Mouse (Mus musculus) liver, embryonic 12.5 days (tissue): ENCODE measurements around the gene Lbx2. TPM values are rescaled to one million over a fixed set of nuclear protein-coding genes. Genes with fewer than 3 reads are reported as not detected.
A peak's percentile ranks its signal among the peaks of the same experiment; 100 is the strongest.

Experiments used
- ATAC-seq: fragments of 200-750 bp; cut with Nextera tagmentation; 2 replicates; pipeline ENCODE4 v1.8.0; 2017; ENCODE audit warnings: moderate number of reproducible peaks, mild to moderate bottlenecking, moderate library complexity
- H3K27ac ChIP-seq: fragments of 300-500 bp; sonication (generic); 2 replicates; pipeline ENCODE4 v1.5.1; 2016; ENCODE audit warnings: mild to moderate bottlenecking
- H3K27me3 ChIP-seq: fragments of 300-500 bp; sonication (generic); replicated peaks from 2 replicates; pipeline ENCODE4 v1.6.1; 2016; ENCODE audit warnings: mild to moderate bottlenecking, moderate library complexity
- H3K36me3 ChIP-seq: fragments of 300-500 bp; sonication (generic); 2 replicates; pipeline ENCODE4 v1.6.1; 2016; ENCODE audit warnings: mild to moderate bottlenecking, moderate library complexity
- H3K4me1 ChIP-seq: fragments of 300-500 bp; sonication (generic); 2 replicates; pipeline ENCODE4 v1.6.1; 2016
- H3K4me2 ChIP-seq: fragments of 300-500 bp; sonication (generic); 2 replicates; pipeline ENCODE4 v1.6.1; 2016; ENCODE audit warnings: mild to moderate bottlenecking, moderate library complexity
- H3K4me3 ChIP-seq: fragments of 300-500 bp; sonication (generic); 2 replicates; pipeline ENCODE4 v1.5.1; 2016; ENCODE audit warnings: mild to moderate bottlenecking, moderate library complexity
- H3K9ac ChIP-seq: fragments of 300-500 bp; sonication (generic); 2 replicates; pipeline ENCODE4 v1.6.1; 2016; ENCODE audit warnings: mild to moderate bottlenecking, moderate library complexity
- H3K9me3 ChIP-seq: fragments of 300-500 bp; sonication (generic); replicated peaks from 2 replicates; pipeline ENCODE4 v1.6.1; 2016; ENCODE audit warnings: mild to moderate bottlenecking, moderate library complexity
- WGBS: fragments of 180-500 bp; shearing (Covaris S2); methylation state at CpG from one replicate; pipeline ENCODE4 v1.1.7; 2016; ENCODE audit not compliant: insufficient replicate concordance; 5-methylcytosine and 5-hydroxymethylcytosine counted together
- polyA plus RNA-seq: library from polyadenylated mRNA; unstranded; fragments of >200 nt; fragmentation: Nextera tagmentation; extraction: Ambion mirVana; gene quantifications from 2 replicates; pipeline ENCODE4 v1.2.1, GENCODE M21; 2016

Lbx2 gene
- polyA plus RNA-seq, 1 experiment from 2014 or later = 0.25 TPM

- peak within 1 kb of the TSS; percentile 89 for H3K4me2 ChIP-seq
- peak; percentile 13 for ATAC-seq
- H3K27ac ChIP-seq = peak within 1 kb of the TSS; percentile 94
- H3K27me3 ChIP-seq = 0 out of 2 replicates have a peak, but pooled peaks cover 7% of the 10 kb centered on the region
- H3K4me1 ChIP-seq = peaks cover 54% of the 10 kb centered on the region
- H3K9ac ChIP-seq = peak within 1 kb of the TSS; percentile 96
- H3K4me3 ChIP-seq = peak within 1 kb of the TSS; percentile 89
- H3K9me3 ChIP-seq = no peaks in the 10 kb centered on the region
- peaks cover 55% of the 10 kb centered on the region for H3K36me3 ChIP-seq
- 2% methylated on average over 50 of the region's 50 CpGs for WGBS
Observed at GRCm38 (mm10) chr6:83054871-83055431, 31.2 kb upstream of the Lbx2 start, which contains the start of gene Htra2. TSS of gene Htra2 (minus strand) at chr6:83055273.

- Histone ChIP-seq H3K27ac (peak within 1 kb of the TSS; percentile 49), H3K4me3 (peak within 1 kb of the TSS; percentile 89), H3K27me3 (peaks cover 35% of the 10 kb centered on the region), H3K9ac (peak within 1 kb of the TSS; percentile 14; the same call in 1 of the 2 replicates), H3K4me1 (peaks cover 35% of the 10 kb centered on the region), H3K4me2 (peak within 1 kb of the TSS; percentile 89), H3K9me3 (no peaks in the 10 kb centered on the region), H3K36me3 (peaks cover 28% of the 10 kb centered on the region)
- ATAC-seq = no peak
- 75% methylated on average over 3 of the region's 3 CpGs for WGBS
Observed at GRCm38 (mm10) chr6:83057790-83058189, 28.4 kb upstream of the Lbx2 start, which contains the start of gene Dqx1. TSS of gene Dqx1 (plus strand) at chr6:83057844.

GRCm38 (mm10) chr6:83058725-83059124, 27.4 kb upstream of the Lbx2 start:
- Histone ChIP-seq H3K27ac (no peak overlapping the region), H3K4me2 (peak overlapping the region; percentile 41), H3K9me3 (no peaks in the 10 kb centered on the region), H3K9ac (peak overlapping the region; percentile 14; the same call in 1 of the 2 replicates), H3K4me3 (no peak overlapping the region), H3K4me1 (peaks cover 29% of the 10 kb centered on the region), H3K27me3 (peaks cover 44% of the 10 kb centered on the region), H3K36me3 (peaks cover 28% of the 10 kb centered on the region)
- WGBS = 77% methylated on average over 2 of the region's 2 CpGs
- ATAC-seq = no peak

GRCm38 (mm10) chr6:83065995-83066394, 20.2 kb upstream of the Lbx2 start:
- Histone ChIP-seq H3K4me3 (no peak overlapping the region), H3K27ac (no peak overlapping the region), H3K9ac (no peak overlapping the region), H3K4me2 (no peak overlapping the region), H3K4me1 (peaks cover 27% of the 10 kb centered on the region), H3K36me3 (no peaks in the 10 kb centered on the region), H3K9me3 (no peaks in the 10 kb centered on the region), H3K27me3 (peaks cover 100% of the 10 kb centered on the region)
- no peak for ATAC-seq
- 39% methylated on average over 8 of the region's 8 CpGs for WGBS

- peaks cover 32% of the 10 kb centered on the region for H3K4me1 ChIP-seq
- no peak overlapping the region for H3K4me2 ChIP-seq
- peaks cover 100% of the 10 kb centered on the region for H3K27me3 ChIP-seq
- H3K9ac ChIP-seq = no peak overlapping the region
- no peaks in the 10 kb centered on the region for H3K36me3 ChIP-seq
- 27% methylated on average over 6 of the region's 6 CpGs for WGBS
- H3K4me3 ChIP-seq = no peak overlapping the region
- no peaks in the 10 kb centered on the region for H3K9me3 ChIP-seq
- no peak overlapping the region for H3K27ac ChIP-seq
- no peak for ATAC-seq
Observed at GRCm38 (mm10) chr6:83066441-83066840, 19.7 kb upstream of the Lbx2 start.

- no peak overlapping the region for H3K27ac ChIP-seq
- WGBS = 11% methylated on average over 8 of the region's 8 CpGs
- H3K4me2 ChIP-seq = peak overlapping the region; percentile 53
- H3K36me3 ChIP-seq = no peaks in the 10 kb centered on the region
- H3K9ac ChIP-seq = no peak overlapping the region
- peak overlapping the region; percentile 32; the same call in 1 of the 2 replicates for H3K4me3 ChIP-seq
- H3K4me1 ChIP-seq = peaks cover 33% of the 10 kb centered on the region
- no peaks in the 10 kb centered on the region for H3K9me3 ChIP-seq
- H3K27me3 ChIP-seq = peaks cover 100% of the 10 kb centered on the region
- no peak for ATAC-seq
Observed at GRCm38 (mm10) chr6:83068221-83068620, 17.9 kb upstream of the Lbx2 start.

- no peak overlapping the region for H3K27ac ChIP-seq
- no peak overlapping the region; the same call in 1 of the 2 replicates for H3K9ac ChIP-seq
- H3K4me2 ChIP-seq = peak overlapping the region; percentile 53
- peaks cover 33% of the 10 kb centered on the region for H3K4me1 ChIP-seq
- ATAC-seq = no peak
- 2% methylated on average over 81 of the region's 81 CpGs for WGBS
- H3K4me3 ChIP-seq = peak overlapping the region; percentile 32
- H3K27me3 ChIP-seq = peaks cover 100% of the 10 kb centered on the region
- no peaks in the 10 kb centered on the region for H3K9me3 ChIP-seq
- H3K36me3 ChIP-seq = no peaks in the 10 kb centered on the region
Observed at GRCm38 (mm10) chr6:83068706-83069487, 17.3 kb upstream of the Lbx2 start.

- Histone ChIP-seq H3K36me3 (no peaks in the 10 kb centered on the region), H3K4me1 (peaks cover 33% of the 10 kb centered on the region), H3K4me2 (peak overlapping the region; percentile 36), H3K9me3 (no peaks in the 10 kb centered on the region), H3K27me3 (peaks cover 100% of the 10 kb centered on the region), H3K4me3 (peak overlapping the region; percentile 32), H3K9ac (no peak overlapping the region), H3K27ac (no peak overlapping the region)
- WGBS = 2% methylated on average over 69 of the region's 69 CpGs
- no peak for ATAC-seq
Observed at GRCm38 (mm10) chr6:83069488-83070246, 16.5 kb upstream of the Lbx2 start.

- H3K4me3 ChIP-seq = peak within 1 kb of the TSS; percentile 32
- no peak within 1 kb of the TSS for H3K27ac ChIP-seq
- H3K4me2 ChIP-seq = peak within 1 kb of the TSS; percentile 53
- no peak within 1 kb of the TSS for H3K9ac ChIP-seq
- 1% methylated on average over 10 of the region's 10 CpGs for WGBS
- H3K4me1 ChIP-seq = peaks cover 33% of the 10 kb centered on the region
- H3K9me3 ChIP-seq = no peaks in the 10 kb centered on the region
- H3K27me3 ChIP-seq = peaks cover 100% of the 10 kb centered on the region
- no peaks in the 10 kb centered on the region for H3K36me3 ChIP-seq
- ATAC-seq = no peak
Observed at GRCm38 (mm10) chr6:83070247-83070310, 16.1 kb upstream of the Lbx2 start, which contains the start of gene Tlx2. TSS of gene Tlx2 (minus strand) at chr6:83070293.

GRCm38 (mm10) chr6:83070311-83071219, 15.6 kb upstream of the Lbx2 start:
- H3K36me3 ChIP-seq = no peaks in the 10 kb centered on the region

GRCm38 (mm10) chr6:83071220-83071619, 14.9 kb upstream of the Lbx2 start:
- no peaks in the 10 kb centered on the region for H3K36me3 ChIP-seq
- no peak for ATAC-seq
- H3K4me3 ChIP-seq = 0 out of 2 replicates have a peak overlapping the region, but pooled peaks have one; percentile 11

More at GRCm38 (mm10) chr6:83070311-83071219, 15.6 kb upstream of the Lbx2 start:
- Histone ChIP-seq H3K9me3 (no peaks in the 10 kb centered on the region), H3K27ac (no peak overlapping the region), H3K4me2 (peak overlapping the region; percentile 36), H3K27me3 (peaks cover 100% of the 10 kb centered on the region), H3K9ac (no peak overlapping the region), H3K4me1 (peaks cover 33% of the 10 kb centered on the region), H3K4me3 (peak overlapping the region; percentile 32)
- 1% methylated on average over 56 of the region's 58 CpGs for WGBS
- ATAC-seq = no peak

More at GRCm38 (mm10) chr6:83071220-83071619, 14.9 kb upstream of the Lbx2 start:
- Histone ChIP-seq H3K27me3 (peaks cover 100% of the 10 kb centered on the region), H3K27ac (no peak overlapping the region), H3K4me2 (peak overlapping the region; percentile 36), H3K9ac (no peak overlapping the region), H3K9me3 (no peaks in the 10 kb centered on the region), H3K4me1 (peaks cover 33% of the 10 kb centered on the region)
- WGBS = 2% methylated on average over 21 of the region's 24 CpGs
